Mouse (Mus musculus): ENCODE measurements at regions not wholly inside any gene's neighbourhood (a gene's known extent, or its start where the extent isn't known, plus 50 kb on each side); places are given as distances from the start of the nearest gene placed in this dataset.

DNA sequence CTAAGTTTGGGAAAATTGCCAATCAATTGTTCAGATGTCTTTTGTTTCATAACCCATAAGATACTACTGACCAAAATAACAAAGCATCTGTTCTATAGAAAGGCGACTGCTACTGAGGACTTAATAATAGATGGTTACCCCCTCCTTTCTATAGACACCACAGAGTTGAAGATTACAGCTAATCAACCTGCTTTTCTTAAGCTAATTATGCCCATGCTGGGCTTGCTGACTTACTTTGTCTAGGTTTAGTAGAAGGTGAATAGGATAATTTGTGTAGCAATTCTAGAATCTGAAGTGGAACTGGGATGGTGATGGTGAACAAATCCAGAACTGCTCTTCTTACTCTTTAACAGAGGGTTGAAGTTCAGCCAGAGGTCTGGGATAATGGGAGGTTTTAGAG, 53.8 kb upstream of the Tbx18 start:
- no peak for DNase-seq (ENCODE audit: low spot score)

DNA sequence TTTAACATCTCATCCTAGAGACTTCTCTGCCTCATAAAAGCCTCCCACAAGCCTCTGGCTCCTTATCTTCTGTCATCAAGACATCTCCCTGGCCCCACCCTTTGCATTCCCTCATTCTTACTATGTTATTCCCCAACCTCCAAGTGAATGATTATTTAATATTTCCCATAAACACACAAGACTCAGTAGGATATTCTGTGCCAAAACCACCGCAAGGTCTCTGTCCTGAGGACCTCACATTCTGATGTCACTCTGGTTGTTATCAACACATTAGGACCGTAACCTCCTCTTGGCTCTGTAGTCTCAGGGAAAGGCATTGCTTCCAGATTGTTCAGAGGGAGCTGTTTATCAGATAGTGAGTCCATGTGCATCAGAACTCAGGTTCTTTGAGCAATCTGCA, 80.7 kb upstream of the Tbx18 start:
- no peak for DNase-seq (ENCODE audit: low spot score)

DNA sequence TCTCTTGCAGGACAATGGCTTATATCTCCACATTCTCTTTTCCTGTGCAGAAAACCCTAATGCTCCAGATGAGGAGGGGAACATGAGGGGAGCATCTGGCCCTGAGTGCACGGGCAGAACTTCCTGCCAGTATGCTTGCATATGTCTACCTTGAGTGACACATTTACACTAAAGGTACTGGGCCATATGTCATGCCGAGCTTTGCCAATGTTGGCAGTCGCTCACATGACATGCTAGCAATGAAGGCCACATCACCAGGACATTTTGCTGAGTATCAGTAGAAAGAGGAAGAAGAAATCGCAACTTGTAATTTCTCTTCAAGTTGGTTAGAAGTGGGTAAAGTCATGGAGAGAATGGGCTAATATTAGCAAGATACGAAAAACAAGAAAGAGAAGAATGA, 91.2 kb upstream of the Tbx18 start:
- DNase-seq (ENCODE audit: low spot score), result no peak

DNA sequence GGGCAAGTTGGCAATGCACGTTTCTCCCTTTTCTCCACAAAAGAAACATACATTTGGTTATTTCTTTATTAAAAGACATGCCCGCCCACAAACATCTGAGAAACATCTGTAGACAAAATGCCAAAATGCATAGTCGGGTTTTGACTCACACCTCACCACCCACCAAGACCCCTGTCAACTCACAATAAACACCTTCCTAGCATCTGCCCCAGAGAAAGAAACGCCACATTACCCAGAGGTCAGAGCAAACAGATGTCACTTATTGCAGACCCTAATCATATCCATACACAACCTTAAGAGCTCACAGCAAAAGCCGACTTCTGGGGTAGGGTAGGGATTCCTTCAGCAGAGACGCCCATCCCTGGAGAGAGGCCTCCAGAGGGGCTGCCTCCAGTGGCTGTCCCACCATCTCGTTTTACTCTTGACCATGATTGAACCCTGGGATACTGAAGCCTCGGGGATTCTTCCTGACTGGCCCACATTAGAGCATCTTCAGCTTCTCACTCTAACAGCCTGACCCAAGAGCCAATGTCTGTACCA, 93.7 kb upstream of the Tbx18 start:
- DNase-seq (ENCODE audit: low spot score), result no peak

DNA sequence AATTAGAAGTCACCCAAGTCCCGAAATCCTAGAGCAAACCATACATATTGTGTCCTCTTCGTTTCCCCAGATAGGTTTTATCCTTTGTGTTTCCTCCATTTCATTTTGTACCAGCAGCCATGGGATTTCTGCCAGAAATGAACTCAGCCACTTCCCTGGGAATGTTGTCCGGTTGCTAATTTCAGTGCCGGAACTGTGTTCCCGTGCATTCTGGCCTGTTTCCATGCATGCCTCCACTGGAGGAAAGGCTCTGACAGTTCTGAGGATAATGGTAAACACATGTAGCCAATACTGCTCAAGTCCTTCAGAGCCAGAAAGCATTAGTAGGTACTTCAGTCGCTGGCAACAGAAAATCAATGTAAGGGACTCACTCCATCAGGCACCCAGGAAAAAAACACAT, 112.8 kb upstream of the Tbx18 start:
- peak; percentile 8 for DNase-seq (ENCODE audit: low spot score)

DNA sequence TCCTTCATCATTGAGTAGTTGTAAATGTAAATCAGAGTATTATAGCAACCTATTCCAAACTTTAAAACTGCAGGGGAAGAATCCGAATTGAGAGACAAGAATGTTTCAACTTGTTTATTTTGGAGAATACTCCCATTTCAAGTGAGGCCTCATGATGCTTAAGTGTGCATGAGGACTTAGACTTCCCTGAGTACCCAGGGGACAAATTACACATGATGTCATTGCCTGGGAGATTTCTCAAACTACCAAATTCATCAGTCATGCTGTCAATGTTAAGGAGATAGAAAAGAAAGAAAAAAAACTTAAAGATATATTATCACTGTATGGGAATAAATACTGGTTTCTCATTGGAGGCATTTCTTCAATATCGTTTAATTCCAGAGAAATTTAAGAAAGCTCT, 113.4 kb upstream of the Tbx18 start:
- no peak for DNase-seq (ENCODE audit: low spot score)

DNA sequence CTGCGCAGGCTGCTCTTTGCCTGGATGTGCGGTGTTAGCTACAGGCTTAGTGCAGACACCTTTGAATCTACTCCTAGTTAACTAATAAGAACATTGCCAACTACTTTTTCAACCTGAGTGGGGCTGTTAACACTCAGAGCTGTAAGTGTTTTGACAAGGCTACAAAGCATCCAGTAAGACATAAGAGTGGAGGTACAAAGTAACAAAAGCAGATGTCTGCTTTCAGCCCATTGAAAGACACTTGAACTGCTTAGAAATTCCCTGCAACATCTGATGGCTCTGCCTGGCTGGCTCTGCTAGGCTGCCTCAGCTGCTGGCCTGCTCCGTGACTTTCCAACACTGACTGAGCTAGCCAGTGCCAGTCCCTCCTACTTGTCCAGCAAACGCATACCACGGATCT, 117.8 kb upstream of the Tbx18 start:
- DNase-seq (ENCODE audit: low spot score), result peak; percentile 14

DNA sequence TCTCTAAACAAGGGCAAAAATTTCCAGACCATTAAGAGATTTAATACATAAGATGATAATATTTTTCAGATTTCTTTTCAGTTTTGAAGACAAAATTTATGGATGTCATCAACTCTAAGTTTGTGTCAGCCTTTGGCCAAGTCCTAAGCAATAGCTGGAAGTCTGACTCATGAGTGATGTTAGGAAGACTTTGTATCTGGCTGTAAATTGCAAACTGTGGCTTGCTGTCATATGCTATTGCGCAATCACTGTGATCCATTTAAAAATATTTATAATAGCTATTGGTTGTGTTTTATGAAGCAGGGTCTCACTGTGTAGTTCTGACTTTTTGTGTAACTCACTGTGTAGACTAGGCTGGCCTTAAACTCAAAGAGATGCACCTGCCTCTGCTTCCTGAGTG, 119.1 kb upstream of the Tbx18 start:
- DNase-seq (ENCODE audit: low spot score), result no peak

DNA sequence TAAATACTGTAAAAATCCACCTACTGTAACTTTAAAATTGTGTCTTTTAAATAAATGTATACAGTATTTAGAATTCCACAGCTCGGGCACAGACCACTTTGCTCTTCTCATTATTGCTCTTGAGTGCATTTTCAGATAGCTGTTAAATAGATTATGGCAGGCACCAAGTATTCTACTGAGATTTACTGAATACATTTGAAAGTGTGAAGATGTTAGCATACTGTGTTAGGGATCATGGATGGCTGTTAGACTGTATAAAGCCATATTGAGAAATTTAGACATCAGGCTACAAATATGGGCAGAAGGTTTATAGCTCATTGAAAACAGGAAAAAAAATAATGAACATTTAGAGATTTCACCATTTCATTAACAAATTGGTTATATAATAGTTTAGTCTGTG, 130.5 kb upstream of the Tbx18 start:
- no peak for DNase-seq (ENCODE audit: low spot score)

DNA sequence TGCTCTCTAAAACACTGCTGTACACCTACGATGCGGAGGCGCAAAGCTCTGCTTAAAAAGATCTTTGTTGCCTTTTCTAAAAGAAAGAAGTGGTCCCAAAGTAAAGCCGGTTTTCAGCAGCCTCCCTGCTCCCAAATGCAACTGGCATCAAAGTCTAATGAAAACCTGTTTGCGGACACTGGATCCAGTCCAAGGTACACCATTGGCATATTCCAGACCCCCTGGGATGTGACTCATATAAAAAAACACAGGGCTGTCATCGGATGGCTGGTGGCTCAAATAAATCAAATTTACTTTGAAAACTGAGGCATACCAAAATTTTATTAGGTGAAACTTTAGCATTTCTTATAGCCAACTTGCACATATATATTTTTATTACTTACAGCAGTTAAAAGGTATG, 134.2 kb upstream of the Tbx18 start:
- DNase-seq (ENCODE audit: low spot score), result no peak

DNA sequence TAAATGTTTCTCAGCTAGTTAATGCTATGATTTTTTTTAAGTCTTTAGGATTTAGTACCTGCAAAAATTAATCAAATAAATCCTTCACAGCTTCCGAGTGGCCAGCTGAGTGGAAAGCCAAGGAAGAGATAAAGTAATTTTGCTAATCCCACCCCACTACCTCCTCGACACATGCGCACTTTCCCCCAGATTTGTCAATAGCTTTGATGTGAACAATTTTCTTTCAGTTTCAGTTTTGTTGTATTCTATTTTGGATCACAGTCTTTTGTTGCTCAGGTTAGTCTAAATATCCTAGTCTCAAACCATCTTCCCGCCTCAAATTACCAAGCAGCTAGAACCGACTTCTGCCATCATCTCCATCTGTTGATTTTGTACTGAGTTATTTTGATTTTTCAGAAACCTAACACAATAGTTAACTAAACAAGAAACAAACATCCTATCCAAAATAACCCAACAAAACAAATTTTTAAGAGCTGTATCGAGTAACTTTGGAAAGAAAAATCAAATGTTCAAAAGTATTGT, 141.4 kb upstream of the Tbx18 start:
- no peak for DNase-seq (ENCODE audit: low spot score)

DNA sequence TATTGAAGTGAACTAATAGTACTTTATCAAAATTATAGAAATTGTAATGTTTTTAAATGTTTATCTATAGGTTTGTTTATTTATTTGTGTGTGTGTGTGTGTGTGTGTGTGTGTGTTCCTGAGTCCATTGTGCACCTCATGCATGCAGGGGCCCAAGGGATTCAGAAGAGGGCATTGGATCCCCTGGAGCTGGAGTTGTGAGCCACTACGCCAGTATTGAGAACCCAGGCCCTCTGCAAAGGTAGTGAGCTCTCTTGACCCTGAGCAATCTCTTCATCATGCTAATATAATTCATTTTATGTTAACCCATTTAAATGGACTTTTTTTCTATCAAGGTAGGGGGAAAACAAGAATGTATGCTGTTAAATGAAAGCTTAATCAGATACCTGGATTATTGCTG, 151.5 kb upstream of the Tbx18 start:
- DNase-seq (ENCODE audit: low spot score), result no peak

DNA sequence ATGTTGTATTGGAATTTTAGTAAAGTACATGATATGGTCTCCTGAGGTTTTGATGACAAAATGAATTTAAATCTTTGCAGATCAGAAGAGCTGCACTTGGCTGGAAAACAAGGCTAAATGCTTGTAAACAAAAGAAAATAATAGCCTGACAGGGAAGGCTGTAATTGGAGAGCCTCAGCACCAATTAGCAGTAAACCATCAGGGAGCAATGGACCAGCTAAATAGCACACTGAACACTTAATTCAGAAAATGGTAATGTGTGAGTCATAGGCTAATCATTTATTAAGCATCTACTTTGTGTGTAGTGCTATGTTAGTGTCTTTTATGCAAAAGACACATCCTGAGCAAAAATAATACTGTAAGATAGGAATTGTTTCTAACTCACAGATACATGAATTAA, 152.0 kb upstream of the Tbx18 start:
- DNase-seq (ENCODE audit: low spot score), result no peak

DNA sequence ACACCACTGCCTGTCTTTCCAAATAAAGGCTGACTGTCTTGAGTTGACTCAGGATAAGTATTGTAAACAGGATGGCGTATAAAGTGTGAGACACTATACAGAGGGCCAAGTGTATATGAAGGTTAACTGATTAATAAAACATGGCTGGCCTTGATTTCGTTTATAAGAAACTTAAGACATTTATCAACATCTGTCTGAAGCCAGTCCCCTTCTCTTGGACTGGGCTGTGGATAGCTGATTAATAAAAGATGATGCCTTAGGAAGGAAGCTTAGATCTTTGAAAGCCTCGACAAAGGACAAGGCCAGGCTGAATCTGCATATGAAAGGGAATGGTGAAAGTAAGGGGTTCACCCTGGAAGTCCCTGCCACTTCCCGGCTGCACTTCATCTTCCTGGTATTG, 163.0 kb upstream of the Tbx18 start:
- DNase-seq (ENCODE audit: low spot score), result no peak

DNA sequence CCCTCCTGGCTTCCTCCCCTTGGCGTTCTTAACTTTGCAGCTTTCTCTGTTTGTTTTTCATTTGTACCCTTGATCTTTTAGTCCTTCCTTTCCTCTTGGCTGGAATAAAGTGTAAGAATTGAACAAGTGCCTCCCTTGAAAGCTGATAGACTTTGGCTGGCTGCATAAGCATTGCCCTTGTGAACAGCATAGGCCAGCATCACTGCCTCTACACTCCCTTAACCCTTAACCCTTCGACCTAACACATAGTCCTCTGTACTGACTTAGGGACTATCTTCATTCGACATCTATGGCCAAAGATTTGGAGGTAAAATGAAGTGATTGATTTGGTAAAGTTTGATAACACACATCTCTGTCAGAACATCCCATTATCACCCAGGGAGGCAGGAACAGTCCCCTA, 163.5 kb upstream of the Tbx18 start:
- no peak for DNase-seq (ENCODE audit: low spot score)

DNA sequence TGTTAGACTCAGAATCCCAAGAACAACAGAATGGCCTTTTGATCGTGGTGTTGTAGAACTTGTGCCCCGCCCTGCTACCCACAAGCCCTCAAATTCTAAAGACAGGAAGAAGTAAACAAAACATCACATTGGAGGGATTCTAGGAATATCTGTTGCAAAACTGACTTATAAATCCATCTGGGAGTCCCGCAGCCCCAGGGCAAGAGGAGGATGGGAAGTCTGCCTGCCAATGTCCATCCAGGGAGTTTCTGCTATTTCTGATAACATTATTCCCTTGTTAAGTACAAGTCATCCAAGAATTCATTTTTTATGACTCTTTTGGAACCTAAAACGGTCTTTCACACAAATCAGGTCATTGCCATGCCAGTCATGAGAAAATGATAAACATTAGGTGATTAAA, 164.5 kb upstream of the Tbx18 start:
- DNase-seq (ENCODE audit: low spot score), result no peak

DNA sequence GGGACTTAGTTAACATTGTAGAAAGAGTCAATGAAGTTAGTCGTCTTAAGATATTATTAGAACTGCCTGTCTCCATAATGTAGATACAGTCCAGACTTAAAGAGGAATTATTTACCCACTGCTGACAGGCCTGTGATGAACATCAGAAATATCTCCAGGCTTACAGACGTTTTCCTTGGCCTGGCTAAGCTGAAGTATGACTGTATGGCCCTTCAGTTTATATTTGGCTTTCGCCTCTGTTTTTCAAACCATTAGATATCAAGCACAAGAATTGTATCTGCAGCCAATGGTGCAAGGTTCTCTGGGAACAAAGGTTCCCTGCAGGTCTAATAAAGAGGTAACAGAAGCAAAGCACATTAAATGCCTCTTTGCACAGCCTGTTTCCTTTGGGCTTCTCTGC, 166.3 kb upstream of the Tbx18 start:
- DNase-seq (ENCODE audit: low spot score), result no peak

DNA sequence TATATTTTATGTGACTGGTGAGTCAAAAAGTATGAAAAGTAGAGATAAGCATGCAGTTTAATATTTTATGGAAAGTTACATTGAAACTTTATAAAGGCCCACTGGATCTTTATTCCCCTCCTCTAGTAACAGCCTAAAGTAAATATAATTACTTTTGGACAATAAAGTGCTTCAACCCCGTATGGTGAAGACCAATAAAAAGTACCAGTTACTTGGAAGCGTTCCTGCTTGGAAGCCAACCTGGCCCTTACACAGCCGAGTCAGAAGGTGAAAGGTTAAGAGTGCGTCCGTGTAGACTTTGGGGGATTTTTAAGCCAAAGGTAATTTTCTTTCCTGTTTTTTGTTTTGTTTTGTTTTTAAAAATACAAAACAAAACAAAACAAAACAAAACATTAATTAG, 168.3 kb upstream of the Tbx18 start:
- no peak for DNase-seq (ENCODE audit: low spot score)

DNA sequence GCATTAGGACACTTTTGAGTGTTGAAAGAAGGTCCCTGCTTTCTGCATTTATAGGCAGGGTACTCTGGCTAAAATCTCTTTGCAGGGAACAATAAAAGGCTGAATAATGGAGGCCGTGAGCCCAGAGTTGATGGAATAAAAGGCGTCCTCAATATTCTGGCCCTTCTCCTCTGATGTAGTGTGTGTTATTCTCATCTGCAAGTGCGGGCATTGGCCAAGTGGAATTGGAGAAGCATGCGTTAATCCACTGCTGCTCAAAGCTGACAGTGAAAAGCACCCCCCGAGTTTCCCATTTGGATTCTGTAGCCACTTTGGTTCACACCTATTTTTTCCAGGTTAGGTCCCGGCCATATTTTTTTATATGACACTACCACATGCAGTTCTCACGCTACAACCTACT, 168.7 kb upstream of the Tbx18 start:
- DNase-seq (ENCODE audit: low spot score), result no peak

DNA sequence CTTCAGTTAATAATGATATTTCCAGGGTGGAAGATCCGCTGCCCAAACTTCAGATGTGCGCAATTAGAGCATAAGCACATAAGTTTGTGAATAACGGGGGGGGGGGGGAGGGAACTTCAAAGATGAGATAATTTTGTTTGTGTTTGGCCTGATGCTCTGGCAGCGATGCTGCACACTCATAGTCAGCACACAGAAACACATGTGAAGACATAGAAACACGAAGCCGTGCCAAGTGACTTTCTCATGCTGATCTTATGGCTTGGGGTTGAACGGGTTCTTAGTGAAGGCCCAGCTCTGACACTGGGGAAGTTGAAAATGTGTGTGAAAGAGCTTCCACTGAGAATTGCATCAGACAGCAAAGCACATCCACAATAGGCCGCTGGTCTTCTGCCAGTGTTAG, 190.2 kb upstream of the Tbx18 start:
- DNase-seq (ENCODE audit: low spot score), result no peak

DNA sequence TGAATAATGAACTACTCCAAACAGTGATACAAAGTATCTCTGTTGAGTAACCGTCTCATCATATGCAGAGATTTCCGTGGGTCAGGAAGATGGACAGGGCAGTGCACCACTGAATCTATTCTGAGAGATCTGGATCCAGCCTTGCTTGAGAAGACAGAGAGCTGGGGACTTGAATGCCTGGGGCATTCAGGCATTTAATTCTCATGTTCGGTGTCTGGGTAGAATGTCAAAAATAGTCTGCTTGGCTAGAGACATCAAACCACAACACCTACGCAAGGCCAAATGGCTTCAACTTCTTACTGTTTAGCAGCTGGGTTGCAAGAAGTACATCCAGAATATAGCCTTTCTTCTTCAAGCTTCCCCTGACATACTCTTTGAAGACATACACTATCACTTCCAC, 194.1 kb upstream of the Tbx18 start:
- no peak for DNase-seq (ENCODE audit: low spot score)

DNA sequence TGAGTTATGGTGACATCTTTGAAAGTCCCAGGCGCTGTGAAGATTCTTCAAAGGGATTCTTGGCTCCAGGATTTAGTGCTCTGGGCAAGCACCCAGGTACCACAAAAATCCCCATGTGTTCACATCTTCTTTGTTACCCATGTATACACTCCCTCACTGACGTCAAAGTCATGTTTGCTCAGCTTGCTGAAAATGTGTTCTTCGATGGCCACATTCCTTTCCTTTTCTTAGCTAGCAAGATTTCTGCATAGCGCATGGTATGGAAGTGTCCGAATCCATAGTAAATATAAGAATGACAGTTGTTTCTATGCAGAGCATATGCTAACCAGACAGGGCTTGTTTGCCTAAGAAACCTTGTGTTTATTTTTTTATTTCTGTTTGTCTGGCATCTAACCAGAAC, 202.2 kb upstream of the Tbx18 start:
- DNase-seq (ENCODE audit: low spot score), result no peak

DNA sequence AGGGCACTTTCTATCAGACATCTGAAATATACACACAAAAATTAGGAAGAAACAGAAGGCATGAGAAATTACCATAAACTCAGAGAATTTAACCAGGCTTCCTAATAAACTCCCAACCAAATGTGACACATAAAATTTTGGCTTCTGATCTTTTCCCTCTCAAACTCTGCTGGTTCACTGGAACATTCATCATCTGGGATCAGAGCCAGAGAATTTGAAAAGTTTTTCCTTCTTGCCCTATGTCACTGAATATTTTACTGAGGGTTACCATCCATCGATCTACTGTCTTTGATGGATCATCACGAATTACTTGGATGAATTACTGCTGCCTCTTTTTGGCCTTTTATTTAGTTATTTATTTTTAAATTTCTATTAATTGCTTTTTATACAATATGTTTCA, 221.4 kb upstream of the Tbx18 start:
- no peak for DNase-seq (ENCODE audit: low spot score)

DNA sequence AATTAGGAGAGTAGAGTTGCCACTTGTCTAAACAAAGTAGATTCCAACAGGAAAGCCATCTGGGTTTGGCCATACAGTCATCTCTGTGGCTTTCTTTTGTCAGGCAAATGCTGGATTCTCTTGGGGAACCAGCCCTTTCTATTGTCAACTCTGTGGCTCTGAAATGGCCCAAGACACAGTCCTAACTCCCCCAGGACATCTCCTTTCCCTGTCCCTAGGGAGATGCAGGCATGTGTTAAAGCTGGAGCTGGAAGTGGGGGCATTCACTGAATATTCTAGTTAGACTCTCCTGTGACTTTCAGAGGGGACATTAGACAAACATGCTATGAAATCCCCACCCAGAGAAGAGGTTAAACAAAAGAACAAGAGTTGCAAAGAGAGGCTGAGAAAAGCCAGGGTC, 223.9 kb upstream of the Tbx18 start:
- no peak for DNase-seq (ENCODE audit: low spot score)

DNA sequence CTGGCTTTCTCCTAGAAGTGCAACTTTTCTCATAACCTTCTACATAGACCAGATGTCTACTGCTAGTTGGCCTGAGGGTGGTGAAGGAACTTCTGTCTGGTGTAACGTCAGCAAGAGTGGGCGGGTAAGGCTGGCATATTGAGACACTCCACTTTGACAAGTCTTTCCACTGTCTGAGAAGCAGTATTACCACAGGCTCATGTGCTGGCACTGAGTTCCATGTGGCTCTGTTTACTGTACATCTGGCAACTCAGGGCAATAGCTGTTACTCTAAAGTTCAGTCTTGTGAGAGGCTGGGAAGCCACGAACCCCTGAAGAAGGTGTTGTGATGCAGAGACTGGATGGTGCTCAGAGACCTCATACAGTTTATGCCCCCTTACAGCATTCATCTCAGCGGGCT, 230.7 kb upstream of the Tbx18 start:
- no peak for DNase-seq (ENCODE audit: low spot score)
